Mouse (Mus musculus) erythroblast, embryonic 14.5 days (primary cell): ENCODE data around the gene Csgalnact2. TPM values are rescaled to one million over a fixed set of nuclear protein-coding genes. Genes with fewer than 3 reads are reported as not detected.

Experiments used
- H3K27me3 ChIP-seq: 2 replicates; pipeline ENCODE4 v1.6.1; 2012; ENCODE audit warnings: inconsistent platforms; ENCODE audit not compliant: control insufficient read depth
- H3K36me3 ChIP-seq: 2 replicates; pipeline ENCODE4 v1.6.1; 2012; ENCODE audit warnings: mild to moderate bottlenecking, inconsistent platforms; ENCODE audit not compliant: control insufficient read depth
- H3K4me1 ChIP-seq: 2 replicates; pipeline ENCODE4 v1.6.1; 2012; ENCODE audit warnings: inconsistent platforms; ENCODE audit not compliant: control insufficient read depth
- H3K4me3 ChIP-seq: replicated peaks from 2 replicates; pipeline ENCODE3; 2012; ENCODE audit warnings: moderate library complexity, mild to moderate bottlenecking, inconsistent platforms
- H3K9me3 ChIP-seq: 2 replicates; pipeline ENCODE4 v1.6.1; 2012; ENCODE audit warnings: low read length, inconsistent platforms, mixed read lengths; ENCODE audit not compliant: control insufficient read depth
- GATA1 ChIP-seq: IDR thresholded peaks from 2 replicates; pipeline ENCODE4 v1.6.1; 2012; ENCODE audit warnings: low read length, inconsistent platforms, mixed read lengths
- TAL1 ChIP-seq: IDR thresholded peaks from 3 replicates; pipeline ENCODE4 v1.6.1; 2012; ENCODE audit warnings: low read length, inconsistent platforms, mixed read lengths
- polyA plus RNA-seq: library from polyadenylated mRNA; stranded (reverse); fragments of >175 nt; gene quantifications from 2 replicates; pipeline ENCODE4 v1.2.3, GENCODE M21; 2012

Gene Csgalnact2
- polyA plus RNA-seq, 1 experiment: 0.08 TPM

DNA sequence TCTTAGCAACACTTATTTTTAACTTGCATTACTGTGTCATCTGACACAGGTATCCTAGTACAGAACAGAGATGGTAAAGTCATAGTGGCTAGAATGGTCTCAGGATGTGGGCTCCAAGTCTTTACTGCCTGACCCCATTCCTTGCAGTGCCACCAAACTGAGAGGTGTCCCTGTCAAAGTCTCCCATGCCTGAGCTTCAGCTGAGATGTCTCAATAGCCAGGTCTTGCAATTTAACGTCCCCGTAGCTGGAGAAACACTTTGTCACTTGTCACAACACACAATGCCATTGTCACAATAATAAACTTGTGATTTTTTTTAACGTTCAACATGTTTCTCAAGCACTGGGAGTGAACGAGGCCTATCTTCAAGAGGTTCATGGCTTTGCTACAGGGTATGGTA is 11.2 kb upstream of the Csgalnact2 start:
- TF ChIP-seq TAL1 (no peak), GATA1 (no peak)
- no peak overlapping the region for H3K4me3 ChIP-seq
- H3K27me3 ChIP-seq: no peaks in the 10 kb centered on the region
- H3K36me3 ChIP-seq: no peaks in the 10 kb centered on the region
- no peaks in the 10 kb centered on the region for H3K9me3 ChIP-seq
- no peaks in the 10 kb centered on the region; the same call in 1 of the 2 replicates for H3K4me1 ChIP-seq

DNA sequence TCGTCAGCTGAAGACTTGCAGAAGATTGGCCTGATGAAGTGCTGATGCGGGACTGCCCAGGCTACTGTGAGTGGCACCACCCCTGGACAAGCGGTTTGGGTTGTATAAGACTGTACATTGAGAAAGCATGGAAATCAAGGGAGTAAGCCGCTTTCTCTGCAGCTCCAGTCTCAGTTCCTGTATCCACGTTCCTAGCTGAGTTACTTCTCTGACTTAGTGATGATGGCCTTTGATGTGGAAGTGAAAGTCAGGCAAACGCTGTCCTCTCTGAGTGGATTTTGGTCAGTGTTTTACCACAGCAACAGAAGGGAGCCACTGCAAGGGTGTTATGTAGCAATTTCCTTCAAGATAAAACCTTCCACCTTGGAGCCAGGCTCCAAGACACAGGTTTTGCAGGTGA is 2.0 kb upstream of the Csgalnact2 start:
- Histone ChIP-seq H3K36me3 (no peaks in the 10 kb centered on the region), H3K27me3 (no peaks in the 10 kb centered on the region), H3K9me3 (peaks cover 3% of the 10 kb centered on the region; the same call in 1 of the 2 replicates), H3K4me3 (no peak overlapping the region), H3K4me1 (peaks cover 28% of the 10 kb centered on the region)
- TF ChIP-seq TAL1 (no peak), GATA1 (no peak)

DNA sequence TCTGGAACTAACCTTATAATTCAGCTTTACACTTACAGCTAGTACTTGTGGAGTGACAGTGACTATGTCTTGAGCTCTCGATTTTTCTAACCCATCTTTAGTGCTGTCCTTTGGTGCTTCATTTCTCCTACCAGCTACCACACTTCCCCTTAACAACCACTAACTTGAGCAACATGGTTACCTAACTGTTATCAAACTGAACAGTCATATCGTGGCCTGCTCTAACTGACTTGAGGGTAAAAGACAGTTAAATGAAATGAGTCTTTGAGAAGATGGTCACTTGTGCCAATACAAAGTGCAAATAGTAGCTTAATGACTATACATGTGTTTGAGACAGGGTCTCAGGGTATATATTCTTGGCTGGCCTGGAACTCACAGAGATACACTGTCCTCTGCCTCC is 1.8 kb downstream of the Csgalnact2 start:
- Histone ChIP-seq H3K27me3 (no peaks in the 10 kb centered on the region), H3K36me3 (peaks cover 4% of the 10 kb centered on the region), H3K9me3 (no peaks in the 10 kb centered on the region), H3K4me1 (peaks cover 30% of the 10 kb centered on the region), H3K4me3 (no peak overlapping the region)
- TF ChIP-seq GATA1 (no peak), TAL1 (no peak)

DNA sequence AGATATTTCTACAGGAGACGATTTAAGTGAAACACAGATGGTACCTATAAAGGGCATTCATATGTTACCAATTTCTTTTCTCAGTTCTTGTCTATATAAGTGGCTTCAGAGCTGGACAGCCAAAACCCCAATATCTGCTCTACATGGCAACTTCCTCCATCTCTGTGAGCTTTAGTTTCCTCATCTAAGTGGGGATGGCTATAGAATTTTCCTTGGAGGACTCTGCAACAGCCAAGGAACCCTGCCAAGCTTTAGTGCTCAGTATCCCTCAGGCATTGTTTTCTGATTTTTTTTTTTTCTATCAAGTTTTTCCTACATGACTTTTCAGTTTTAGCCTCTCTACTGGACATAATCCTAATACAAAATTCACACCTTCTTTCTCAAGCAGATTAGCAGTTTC is 4.5 kb downstream of the Csgalnact2 start:
- Histone ChIP-seq H3K36me3 (peaks cover 4% of the 10 kb centered on the region), H3K4me3 (no peak overlapping the region), H3K9me3 (no peaks in the 10 kb centered on the region), H3K27me3 (no peaks in the 10 kb centered on the region), H3K4me1 (peaks cover 39% of the 10 kb centered on the region)
- no peak for TF ChIP-seq GATA1
- no peak for TF ChIP-seq TAL1

DNA sequence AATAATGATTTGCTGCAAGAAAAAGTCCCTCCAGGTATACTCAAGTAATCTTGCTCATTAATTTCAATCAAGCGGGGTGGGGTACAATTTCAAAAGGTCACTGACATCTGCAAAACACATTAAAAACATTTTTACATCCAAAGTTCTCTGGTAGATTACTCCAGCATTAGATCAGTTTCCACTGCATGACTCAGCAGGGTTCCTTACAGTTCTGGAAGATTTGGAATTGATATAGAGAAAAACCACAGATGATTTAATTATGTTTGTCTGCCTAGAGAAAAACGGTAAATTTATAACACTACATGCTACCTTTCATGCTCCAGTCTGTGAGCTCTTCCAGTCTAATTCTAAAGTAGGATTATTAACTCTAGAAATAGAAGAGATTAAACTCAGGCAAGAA is 8.9 kb downstream of the Csgalnact2 start:
- Histone ChIP-seq H3K4me1 (peaks cover 29% of the 10 kb centered on the region), H3K9me3 (no peaks in the 10 kb centered on the region), H3K4me3 (no peak overlapping the region), H3K36me3 (peaks cover 14% of the 10 kb centered on the region), H3K27me3 (no peaks in the 10 kb centered on the region)
- TF ChIP-seq GATA1 (no peak), TAL1 (no peak)

DNA sequence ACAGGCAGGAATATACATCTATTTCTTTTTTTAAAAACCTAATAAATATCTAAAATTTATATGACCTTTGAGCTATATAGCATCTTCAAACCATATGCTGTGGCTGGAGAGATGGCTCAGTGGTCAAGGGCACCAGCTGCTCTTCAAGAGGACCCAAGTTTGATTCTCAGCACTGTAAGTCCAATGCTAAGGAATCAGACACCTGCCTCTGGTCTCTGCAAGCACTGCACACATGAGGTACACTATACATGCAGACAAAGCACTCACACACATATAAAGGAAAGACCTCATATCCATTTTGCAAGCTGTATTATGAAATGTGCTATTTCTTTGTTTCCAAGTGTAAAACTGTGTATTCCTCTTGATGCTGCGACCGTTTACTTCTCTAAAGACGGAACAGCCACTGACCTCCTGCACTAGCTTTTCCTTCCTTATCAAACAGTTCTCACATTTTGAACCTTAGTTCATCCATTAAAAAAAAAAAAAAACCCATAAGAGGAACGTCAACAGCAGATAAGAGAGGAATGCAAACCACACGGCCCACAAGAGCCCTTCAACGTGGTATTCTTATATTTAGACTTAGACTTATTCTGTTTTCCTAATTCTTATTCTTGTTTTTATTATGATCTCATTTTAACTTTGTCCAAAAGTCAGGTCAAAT is 11.0 kb downstream of the Csgalnact2 start:
- no peaks in the 10 kb centered on the region for H3K27me3 ChIP-seq
- H3K4me1 ChIP-seq: peaks cover 29% of the 10 kb centered on the region
- H3K9me3 ChIP-seq: no peaks in the 10 kb centered on the region
- TF ChIP-seq TAL1 (no peak), GATA1 (no peak)
- no peak overlapping the region for H3K4me3 ChIP-seq
- H3K36me3 ChIP-seq: peaks cover 22% of the 10 kb centered on the region

DNA sequence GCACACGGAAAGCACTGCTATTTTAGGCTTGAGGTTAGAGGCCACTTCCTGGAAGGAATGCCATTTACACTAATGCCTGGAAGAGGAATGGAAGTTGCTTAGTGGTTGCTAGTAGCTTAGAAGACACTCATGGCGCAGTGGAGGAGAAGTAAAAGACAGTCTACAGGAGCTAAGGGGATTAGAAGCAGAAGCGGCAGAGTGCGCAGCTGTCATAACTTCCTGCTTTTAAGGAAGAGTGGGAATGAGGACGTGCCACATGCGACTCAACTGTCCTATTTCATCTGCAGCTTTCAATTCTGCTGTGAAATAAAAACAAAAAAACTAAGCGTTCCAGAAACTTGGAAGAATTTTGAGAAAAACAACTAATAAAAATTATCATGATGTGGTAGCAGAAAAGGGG is 11.7 kb downstream of the Csgalnact2 start:
- peaks cover 29% of the 10 kb centered on the region for H3K4me1 ChIP-seq
- no peak overlapping the region for H3K4me3 ChIP-seq
- no peaks in the 10 kb centered on the region for H3K9me3 ChIP-seq
- H3K36me3 ChIP-seq: peaks cover 30% of the 10 kb centered on the region
- H3K27me3 ChIP-seq: no peaks in the 10 kb centered on the region
- TF ChIP-seq GATA1 (no peak), TAL1 (no peak)

DNA sequence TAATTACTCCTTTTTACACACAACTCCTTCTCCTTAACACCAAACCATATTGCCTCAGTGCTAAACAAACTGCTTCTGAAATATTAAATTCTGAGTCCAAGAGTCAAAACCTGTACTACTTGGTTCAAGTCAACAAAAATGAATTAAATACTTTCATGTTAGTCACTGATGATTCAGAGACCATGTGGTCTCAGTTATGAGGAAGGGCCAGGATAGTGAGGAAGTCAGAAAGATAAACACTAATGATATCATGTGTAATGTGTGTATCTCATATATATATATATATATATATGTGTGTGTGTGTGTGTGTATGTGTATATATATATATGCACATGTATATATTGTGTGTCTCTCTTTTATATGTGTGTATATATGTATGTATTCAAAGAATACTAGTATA is 12.4 kb downstream of the Csgalnact2 start:
- Histone ChIP-seq H3K4me1 (peaks cover 27% of the 10 kb centered on the region), H3K9me3 (no peaks in the 10 kb centered on the region), H3K4me3 (no peak overlapping the region), H3K27me3 (no peaks in the 10 kb centered on the region), H3K36me3 (peaks cover 36% of the 10 kb centered on the region)
- no peak for TF ChIP-seq GATA1
- no peak for TF ChIP-seq TAL1

DNA sequence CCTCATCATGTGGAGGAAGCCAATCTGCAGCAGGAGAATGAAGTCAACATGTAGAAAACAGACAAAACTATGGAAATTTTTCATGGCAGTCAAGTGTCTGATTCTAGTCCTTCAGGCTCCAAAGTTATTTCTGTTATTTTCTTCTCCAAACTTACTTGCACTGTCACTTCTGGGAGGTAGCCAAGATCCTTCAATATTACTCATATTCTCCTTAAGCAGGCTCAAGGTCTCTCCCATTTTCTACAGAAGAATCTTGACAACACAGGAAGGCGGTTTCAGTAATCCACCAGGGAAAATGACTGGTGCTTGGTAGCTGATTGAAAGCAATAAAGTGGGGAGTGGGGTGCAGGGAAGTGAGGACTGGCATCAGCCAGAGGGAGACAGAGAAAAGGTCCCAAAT is 16.2 kb downstream of the Csgalnact2 start:
- Histone ChIP-seq H3K4me1 (peaks cover 7% of the 10 kb centered on the region), H3K27me3 (no peaks in the 10 kb centered on the region), H3K36me3 (peaks cover 49% of the 10 kb centered on the region), H3K4me3 (no peak overlapping the region), H3K9me3 (no peaks in the 10 kb centered on the region)
- TF ChIP-seq TAL1 (no peak), GATA1 (no peak)

DNA sequence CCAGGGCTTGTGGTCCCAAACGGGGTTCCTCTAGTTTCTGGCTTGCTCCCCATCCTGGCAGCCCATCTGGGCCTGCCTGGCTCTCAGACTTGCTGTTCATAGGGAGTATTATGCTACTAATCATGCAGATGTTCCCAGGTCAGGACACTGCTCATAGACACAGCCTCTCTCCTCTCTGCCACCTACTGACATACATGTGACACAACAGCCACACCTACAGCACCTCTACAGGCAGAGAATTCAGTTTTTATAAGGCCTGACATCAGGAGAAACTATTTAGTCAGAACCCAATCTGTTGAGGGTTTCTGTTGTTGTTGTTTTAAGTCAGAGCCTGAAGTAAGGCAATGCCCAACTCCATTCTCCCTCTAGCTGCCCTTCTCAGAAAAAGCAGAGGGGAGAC is 27.1 kb downstream of the Csgalnact2 start:
- Histone ChIP-seq H3K4me1 (no peaks in the 10 kb centered on the region), H3K4me3 (no peak overlapping the region), H3K36me3 (peaks cover 31% of the 10 kb centered on the region), H3K27me3 (no peaks in the 10 kb centered on the region), H3K9me3 (no peaks in the 10 kb centered on the region)
- TF ChIP-seq GATA1 (no peak), TAL1 (no peak)
